Mouse (Mus musculus): ENCODE data around the gene Pcdh9. TPM values are rescaled to one million over a fixed set of nuclear protein-coding genes. Genes with fewer than 3 reads are reported as not detected.

Gene Pcdh9
- polyA plus RNA-seq, 1 experiment from 2014 or later = 99.2 TPM

GRCm38 (mm10) chr14:93627241-93627640, 263.2 kb downstream of the Pcdh9 start:
- Histone ChIP-seq H3K4me2 (no peak overlapping the region), H3K27me3 (no peaks in the 10 kb centered on the region), H3K9me3 (replicated peaks) (no peaks in the 10 kb centered on the region), H3K4me1 (no peaks in the 10 kb centered on the region), H3K4me3 (no peak overlapping the region), H3K9ac (no peak overlapping the region), H3K27ac (no peak overlapping the region), H3K36me3 (ENCODE audit: poor library complexity, severe bottlenecking) (no peaks in the 10 kb centered on the region)
- ATAC-seq = no peak
- 46% methylated on average over 2 of the region's 2 CpGs for WGBS

GRCm38 (mm10) chr14:93624144-93624543, 266.3 kb downstream of the Pcdh9 start:
- 86% methylated on average over 1 of the region's 1 CpGs for WGBS

GRCm38 (mm10) chr14:93621211-93621610, 269.3 kb downstream of the Pcdh9 start:
- Histone ChIP-seq H3K9ac (no peak overlapping the region), H3K4me1 (no peaks in the 10 kb centered on the region), H3K4me3 (no peak overlapping the region), H3K27ac (0 out of 2 replicates have a peak overlapping the region, but pooled peaks have one; percentile 35), H3K36me3 (ENCODE audit: poor library complexity, severe bottlenecking) (no peaks in the 10 kb centered on the region), H3K9me3 (replicated peaks) (no peaks in the 10 kb centered on the region), H3K4me2 (no peak overlapping the region), H3K27me3 (no peaks in the 10 kb centered on the region)
- peak; percentile 63; the same call in 1 of the 2 replicates for ATAC-seq
- WGBS = 63% methylated on average over 9 of the region's 9 CpGs

More at GRCm38 (mm10) chr14:93624144-93624543, 266.3 kb downstream of the Pcdh9 start:
- no peaks in the 10 kb centered on the region for H3K27me3 ChIP-seq
- H3K36me3 ChIP-seq (ENCODE audit: poor library complexity, severe bottlenecking) = no peaks in the 10 kb centered on the region
- H3K4me3 ChIP-seq = no peak overlapping the region
- no peak overlapping the region for H3K9ac ChIP-seq
- H3K9me3 ChIP-seq (replicated peaks) = no peaks in the 10 kb centered on the region
- no peak for ATAC-seq
- no peaks in the 10 kb centered on the region for H3K4me1 ChIP-seq
- no peak overlapping the region for H3K4me2 ChIP-seq
- H3K27ac ChIP-seq = no peak overlapping the region

GRCm38 (mm10) chr14:93607546-93607945, 282.9 kb downstream of the Pcdh9 start:
- Histone ChIP-seq H3K9ac (no peak overlapping the region), H3K27me3 (no peaks in the 10 kb centered on the region), H3K4me1 (no peaks in the 10 kb centered on the region), H3K4me3 (no peak overlapping the region), H3K27ac (no peak overlapping the region), H3K4me2 (no peak overlapping the region), H3K9me3 (replicated peaks) (no peaks in the 10 kb centered on the region), H3K36me3 (ENCODE audit: poor library complexity, severe bottlenecking) (no peaks in the 10 kb centered on the region)
- ATAC-seq = no peak
- WGBS = 94% methylated on average over 3 of the region's 3 CpGs

- no peak overlapping the region for H3K4me2 ChIP-seq
- peak overlapping the region; percentile 15 for H3K27ac ChIP-seq
- H3K9me3 ChIP-seq (replicated peaks) = no peaks in the 10 kb centered on the region
- H3K4me3 ChIP-seq = no peak overlapping the region
- WGBS = 44% methylated on average over 4 of the region's 4 CpGs
- H3K9ac ChIP-seq = no peak overlapping the region
- H3K4me1 ChIP-seq = 0 out of 2 replicates have a peak, but pooled peaks cover 3% of the 10 kb centered on the region
- H3K27me3 ChIP-seq = no peaks in the 10 kb centered on the region
- no peaks in the 10 kb centered on the region for H3K36me3 ChIP-seq (ENCODE audit: poor library complexity, severe bottlenecking)
- peak; percentile 67; the same call in 1 of the 2 replicates for ATAC-seq
Measured at GRCm38 (mm10) chr14:93599997-93600396, 290.5 kb downstream of the Pcdh9 start.

- Histone ChIP-seq H3K27ac (no peak overlapping the region), H3K4me1 (peaks cover 7% of the 10 kb centered on the region; the same call in 1 of the 2 replicates), H3K9ac (no peak overlapping the region), H3K4me3 (no peak overlapping the region), H3K4me2 (no peak overlapping the region), H3K36me3 (ENCODE audit: poor library complexity, severe bottlenecking) (no peaks in the 10 kb centered on the region), H3K9me3 (replicated peaks) (no peaks in the 10 kb centered on the region), H3K27me3 (no peaks in the 10 kb centered on the region)
- peak; percentile 77 for ATAC-seq
- WGBS = 23% methylated on average over 3 of the region's 3 CpGs
Measured at GRCm38 (mm10) chr14:93585432-93586024, 305.0 kb downstream of the Pcdh9 start.

GRCm38 (mm10) chr14:93564361-93564760, 326.1 kb downstream of the Pcdh9 start:
- 80% methylated on average over 2 of the region's 2 CpGs for WGBS
- ATAC-seq = no peak
- Histone ChIP-seq H3K27ac (no peak overlapping the region), H3K9ac (no peak overlapping the region), H3K4me3 (no peak overlapping the region), H3K4me1 (no peaks in the 10 kb centered on the region), H3K36me3 (ENCODE audit: poor library complexity, severe bottlenecking) (no peaks in the 10 kb centered on the region), H3K4me2 (no peak overlapping the region), H3K9me3 (replicated peaks) (no peaks in the 10 kb centered on the region), H3K27me3 (no peaks in the 10 kb centered on the region)

GRCm38 (mm10) chr14:93561577-93561976, 328.9 kb downstream of the Pcdh9 start:
- 94% methylated on average over 1 of the region's 1 CpGs for whole genome bisulfite sequencing
- Histone ChIP-seq H3K9ac (no peak overlapping the region), H3K27ac (no peak overlapping the region), H3K27me3 (no peaks in the 10 kb centered on the region), H3K4me2 (no peak overlapping the region), H3K9me3 (replicated peaks) (no peaks in the 10 kb centered on the region), H3K36me3 (ENCODE audit: poor library complexity, severe bottlenecking) (no peaks in the 10 kb centered on the region), H3K4me3 (no peak overlapping the region), H3K4me1 (no peaks in the 10 kb centered on the region)
- ATAC-seq = no peak

- H3K27me3 ChIP-seq = no peaks in the 10 kb centered on the region
- no peak overlapping the region for H3K9ac ChIP-seq
- no peak overlapping the region for H3K4me3 ChIP-seq
- ATAC-seq = no peak
- 37% methylated on average over 3 of the region's 3 CpGs for WGBS
- H3K36me3 ChIP-seq (ENCODE audit: poor library complexity, severe bottlenecking) = no peaks in the 10 kb centered on the region
- no peak overlapping the region for H3K27ac ChIP-seq
- H3K4me2 ChIP-seq = no peak overlapping the region
- H3K4me1 ChIP-seq = no peaks in the 10 kb centered on the region
- H3K9me3 ChIP-seq (replicated peaks) = no peaks in the 10 kb centered on the region
Measured at GRCm38 (mm10) chr14:93553771-93554170, 336.7 kb downstream of the Pcdh9 start.

GRCm38 (mm10) chr14:93545575-93545974, 344.9 kb downstream of the Pcdh9 start:
- no peak overlapping the region for H3K9ac ChIP-seq
- no peak overlapping the region for H3K4me3 ChIP-seq
- H3K4me2 ChIP-seq = no peak overlapping the region
- no peaks in the 10 kb centered on the region for H3K4me1 ChIP-seq
- no peaks in the 10 kb centered on the region for H3K36me3 ChIP-seq (ENCODE audit: poor library complexity, severe bottlenecking)
- H3K9me3 ChIP-seq (replicated peaks) = no peaks in the 10 kb centered on the region
- H3K27ac ChIP-seq = no peak overlapping the region
- no peak for ATAC-seq
- H3K27me3 ChIP-seq = no peaks in the 10 kb centered on the region
- 88% methylated on average over 6 of the region's 6 CpGs for WGBS

GRCm38 (mm10) chr14:93543970-93544627, 346.4 kb downstream of the Pcdh9 start:
- ATAC-seq = peak; percentile 67; the same call in 1 of the 2 replicates
- WGBS = 70% methylated on average over 11 of the region's 11 CpGs

GRCm38 (mm10) chr14:93543561-93543960, 346.9 kb downstream of the Pcdh9 start:
- no peaks in the 10 kb centered on the region for H3K36me3 ChIP-seq (ENCODE audit: poor library complexity, severe bottlenecking)
- peak; percentile 69 for ATAC-seq
- H3K4me2 ChIP-seq = no peak overlapping the region
- H3K27me3 ChIP-seq = no peaks in the 10 kb centered on the region
- H3K9ac ChIP-seq = no peak overlapping the region
- H3K4me3 ChIP-seq = no peak overlapping the region
- no peaks in the 10 kb centered on the region for H3K4me1 ChIP-seq
- no peak overlapping the region for H3K27ac ChIP-seq
- 39% methylated on average over 3 of the region's 3 CpGs for WGBS
- H3K9me3 ChIP-seq (replicated peaks) = no peaks in the 10 kb centered on the region

More at GRCm38 (mm10) chr14:93543970-93544627, 346.4 kb downstream of the Pcdh9 start:
- Histone ChIP-seq H3K4me2 (no peak overlapping the region), H3K9me3 (replicated peaks) (no peaks in the 10 kb centered on the region), H3K27ac (no peak overlapping the region), H3K9ac (no peak overlapping the region), H3K4me1 (no peaks in the 10 kb centered on the region), H3K27me3 (no peaks in the 10 kb centered on the region), H3K4me3 (no peak overlapping the region), H3K36me3 (ENCODE audit: poor library complexity, severe bottlenecking) (no peaks in the 10 kb centered on the region)
